Mouse (Mus musculus) T-cell, adult 2 months (primary cell): ENCODE results near the gene Hils1.
"Not testable (repeated sequence)": the region's sequence is repeated elsewhere in the genome, so short reads cannot be mapped to it uniquely, and the experiment has no call there.

Experiments used
- DNase-seq: peaks from one replicate; pipeline ENCODE4 v3.0.0; 2022; ENCODE audit warnings: low spot score

The Hils1 gene

GRCm38 (mm10) chr11:94955103-94955502 is 12.3 kb upstream of the Hils1 start:
- no peak for DNase-seq

GRCm38 (mm10) chr11:94957693-94958064 is 9.7 kb upstream of the Hils1 start:
- no peak for DNase-seq

GRCm38 (mm10) chr11:94958065-94958858 is 9.1 kb upstream of the Hils1 start:
- DNase-seq = no peak

DNA sequence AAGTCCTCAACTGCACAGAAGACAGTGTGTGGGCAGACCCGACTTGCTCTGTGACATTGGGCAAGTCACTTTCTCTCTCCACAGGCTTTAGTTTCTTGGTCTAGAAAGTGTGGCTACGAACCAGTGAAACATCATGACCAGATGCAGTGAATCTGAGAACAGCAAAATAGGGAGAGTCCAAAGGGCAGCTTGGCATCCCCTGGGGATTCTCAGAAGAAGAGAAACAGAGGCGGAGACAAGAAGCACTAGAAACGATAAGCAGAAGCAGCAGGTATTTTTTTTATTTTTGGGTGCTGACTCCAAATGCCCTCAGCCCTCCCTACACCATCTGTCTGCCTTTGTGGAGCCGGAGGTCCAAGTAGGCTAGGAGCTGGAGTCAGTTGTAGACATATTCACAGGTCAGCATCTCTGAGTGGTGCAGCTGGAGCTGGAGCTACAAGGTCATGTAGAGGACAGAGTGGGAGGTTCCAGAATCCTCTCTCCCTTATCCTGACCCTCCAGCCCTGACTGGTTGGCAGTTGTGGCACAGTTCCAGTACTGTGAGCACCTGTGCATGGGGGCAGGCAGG is 4.8 kb upstream of the Hils1 start:
- DNase-seq = no peak

DNA sequence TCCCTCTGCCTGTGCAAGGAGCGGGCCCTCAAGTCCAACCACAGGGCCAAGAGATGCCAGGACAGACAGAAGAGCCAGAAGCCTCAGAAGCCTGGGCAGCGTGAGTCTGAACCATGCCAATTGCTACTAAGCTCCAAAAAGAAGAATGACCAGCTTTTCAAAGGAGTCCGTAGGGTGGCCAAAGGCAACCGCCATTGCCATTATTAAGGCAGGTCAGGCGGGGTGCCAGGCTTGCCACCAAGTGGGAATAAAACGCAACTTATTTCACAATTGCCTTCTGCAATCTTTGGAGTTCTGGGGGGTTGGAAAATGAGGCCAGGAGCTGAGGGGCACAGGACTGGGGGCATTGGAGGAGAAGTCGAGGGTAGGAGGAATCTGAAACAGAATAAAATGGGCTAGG is 794 bp downstream of the Hils1 start:
- no peak for DNase-seq

GRCm38 (mm10) chr11:94969709-94970108 is 2.3 kb downstream of the Hils1 start:
- DNase-seq = not testable (repeated sequence)

DNA sequence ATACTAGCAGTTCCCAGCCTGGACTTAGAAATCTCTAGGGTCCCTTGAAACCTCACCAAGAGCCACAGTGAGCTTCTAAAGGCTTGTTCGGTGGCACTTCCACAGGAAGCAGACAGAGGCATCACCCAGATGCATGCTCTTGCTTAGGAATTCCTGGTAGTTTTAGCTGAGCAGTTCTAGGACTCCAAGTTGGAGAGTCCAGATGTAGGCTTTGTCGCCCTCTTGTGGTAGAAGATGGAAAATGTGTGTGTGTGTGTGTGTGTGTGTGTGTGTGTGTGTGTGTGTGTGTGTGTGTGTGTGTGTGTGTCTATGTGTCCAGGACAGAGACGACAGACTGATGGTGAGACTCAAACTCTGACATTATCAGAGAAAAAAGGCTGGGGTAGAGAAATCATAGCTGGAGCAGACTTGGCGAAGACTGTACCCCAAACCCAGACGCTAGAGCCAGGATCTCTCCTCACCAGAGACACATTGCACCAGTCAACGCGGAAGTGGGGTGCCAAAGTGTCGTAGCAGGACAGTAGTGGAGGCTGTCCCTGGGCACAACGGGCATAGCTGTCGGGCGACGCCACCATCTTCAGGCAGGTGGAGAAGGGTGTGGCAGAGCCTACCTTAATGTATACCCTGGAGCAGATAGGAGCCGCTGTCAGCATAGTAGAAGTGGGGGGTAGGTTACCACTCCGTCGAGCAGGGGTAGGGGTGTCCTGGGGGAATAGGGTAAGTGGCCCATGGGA is 3.0 kb downstream of the Hils1 start:
- peak; percentile 48 for DNase-seq

- no peak for DNase-seq
Measured at GRCm38 (mm10) chr11:94971895-94972615, 4.7 kb downstream of the Hils1 start.

- DNase-seq = no peak
Measured at GRCm38 (mm10) chr11:94972887-94973286, 5.5 kb downstream of the Hils1 start.

DNA sequence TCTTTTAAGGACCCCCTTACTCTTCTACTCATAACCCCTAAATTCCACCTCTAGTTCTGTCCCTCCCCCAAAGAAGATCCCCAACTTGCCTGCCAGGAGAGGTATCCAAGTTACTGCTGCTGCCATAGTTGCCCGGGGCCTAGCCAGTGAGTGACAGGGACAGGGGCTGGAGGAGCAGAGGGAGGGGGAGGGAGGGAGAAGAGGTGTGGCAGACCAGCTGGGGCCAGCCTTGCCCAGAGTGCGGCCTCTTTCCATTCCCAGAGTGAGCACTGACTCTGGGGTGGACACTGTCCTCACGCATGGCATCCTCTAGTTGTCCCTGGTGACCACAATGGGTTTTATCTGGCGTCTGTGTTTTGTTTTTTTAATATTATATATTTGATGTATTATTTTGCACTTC is 5.9 kb downstream of the Hils1 start:
- DNase-seq = no peak

- DNase-seq = no peak
Measured at GRCm38 (mm10) chr11:94974951-94975350, 7.6 kb downstream of the Hils1 start.

- DNase-seq = no peak
Measured at GRCm38 (mm10) chr11:94976199-94976598, 8.8 kb downstream of the Hils1 start, which contains the start of gene Sgca. Gene Sgca (minus strand): TSS chr11:94976327.

DNA sequence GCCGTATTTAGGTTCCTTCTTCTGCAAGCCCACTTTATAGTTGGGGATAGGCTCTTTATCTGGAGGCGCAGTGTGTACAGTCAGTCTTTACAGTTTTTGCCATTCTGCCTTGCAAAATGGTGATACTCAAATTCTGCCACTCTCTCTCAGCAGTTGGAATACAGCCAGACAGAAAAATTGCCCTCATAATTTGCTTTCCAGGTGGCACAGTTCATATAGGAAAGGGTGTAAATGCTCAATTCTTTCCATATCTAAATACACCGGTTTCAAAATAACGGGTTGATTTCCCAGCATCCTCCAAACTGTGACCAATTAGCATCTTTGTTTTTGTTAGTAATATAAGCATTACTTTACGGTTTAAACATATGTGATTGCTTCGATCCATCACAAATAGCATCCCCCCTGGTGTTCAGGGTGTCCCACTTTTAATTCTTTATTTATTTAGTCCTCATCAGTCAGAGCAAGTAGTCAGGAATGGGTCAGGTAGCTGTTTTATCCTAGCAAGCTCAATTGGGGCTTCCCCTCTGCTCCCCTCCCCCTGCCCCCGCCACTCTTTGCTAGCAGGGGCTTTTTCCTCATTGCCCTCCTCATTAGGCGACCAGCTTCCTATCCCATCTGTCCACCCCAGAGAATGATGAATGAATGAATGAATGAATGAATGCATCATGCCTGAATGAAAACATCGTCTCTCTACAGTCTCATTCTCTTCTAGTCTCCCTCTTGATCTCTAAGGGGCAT is 11.0 kb downstream of the Hils1 start:
- no peak for DNase-seq

GRCm38 (mm10) chr11:94978947-94979346 is 11.6 kb downstream of the Hils1 start:
- peak; percentile 93 for DNase-seq

DNA sequence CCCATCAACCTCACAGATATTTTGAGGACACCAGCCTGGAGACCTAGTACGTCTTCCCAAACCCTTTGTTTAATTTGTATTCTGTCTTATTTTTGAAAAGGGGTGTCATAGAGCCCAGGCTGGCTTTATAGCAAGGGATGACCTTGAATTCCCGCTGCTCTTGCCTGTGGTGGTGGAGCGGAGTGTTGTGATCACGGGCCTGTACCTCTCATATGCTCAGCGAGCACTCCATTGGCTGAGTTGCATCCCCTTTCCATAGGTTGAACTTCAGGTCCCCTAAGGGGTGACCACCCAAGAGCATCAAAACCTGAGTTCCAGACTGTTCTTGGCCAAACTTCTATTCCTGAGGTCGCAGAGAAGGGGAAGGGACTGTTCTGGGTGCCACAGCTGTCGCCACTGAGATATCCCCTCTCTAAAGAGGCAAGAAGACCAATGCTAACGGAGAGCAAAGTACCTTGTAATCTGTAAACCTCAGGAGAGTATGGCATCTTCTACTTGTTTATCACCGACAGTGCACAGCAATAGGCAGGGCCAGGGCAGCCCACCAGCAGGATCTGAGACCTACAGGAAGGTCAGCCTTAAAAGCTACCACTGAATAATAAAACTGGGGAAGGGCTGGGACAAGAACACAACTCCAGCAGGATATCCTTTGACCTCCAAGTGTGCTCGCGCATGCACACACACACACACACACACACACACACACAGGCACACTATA is 12.2 kb downstream of the Hils1 start:
- no peak for DNase-seq

DNA sequence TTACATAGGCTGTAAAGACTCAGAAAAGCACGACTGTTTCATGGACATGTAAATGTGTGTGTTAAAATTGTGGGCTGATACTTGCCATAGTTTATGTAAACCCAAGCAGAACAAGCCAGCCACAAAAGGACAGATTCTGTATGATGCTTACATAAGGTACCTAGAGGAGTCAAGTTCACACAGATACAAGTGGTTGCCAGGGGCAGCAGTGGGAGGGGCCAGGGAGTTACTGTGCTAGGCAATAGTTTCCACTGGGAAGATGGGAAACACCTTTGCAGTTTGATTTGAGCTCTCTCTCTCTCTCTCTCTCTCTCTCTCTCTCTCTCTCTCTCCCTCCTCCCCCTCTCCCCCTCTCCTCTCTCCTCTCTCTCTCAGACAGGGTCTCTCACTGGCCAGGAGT is 17.7 kb downstream of the Hils1 start:
- DNase-seq = no peak

DNA sequence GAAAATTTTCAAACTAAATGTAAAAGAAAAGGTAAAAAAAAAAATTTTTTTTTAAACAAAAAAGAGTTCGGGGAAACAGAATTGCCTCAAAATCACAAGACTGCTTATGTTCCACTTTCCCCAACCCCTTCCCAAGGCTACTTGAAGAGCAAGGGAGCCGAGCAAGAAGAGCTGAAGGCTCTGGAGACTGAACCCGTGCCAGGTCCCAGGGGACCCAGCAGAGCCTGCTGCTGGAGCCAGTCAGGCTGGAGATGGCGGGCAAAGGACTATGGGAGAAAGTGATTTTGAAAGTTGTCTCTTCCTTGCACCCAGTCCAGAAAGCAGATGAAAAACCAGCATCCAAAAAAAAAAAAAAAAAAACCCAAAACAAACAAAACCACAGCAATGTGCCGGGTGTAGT is 18.4 kb downstream of the Hils1 start:
- no peak for DNase-seq

- no peak for DNase-seq
Measured at GRCm38 (mm10) chr11:94986435-94986834, 19.0 kb downstream of the Hils1 start.

DNA sequence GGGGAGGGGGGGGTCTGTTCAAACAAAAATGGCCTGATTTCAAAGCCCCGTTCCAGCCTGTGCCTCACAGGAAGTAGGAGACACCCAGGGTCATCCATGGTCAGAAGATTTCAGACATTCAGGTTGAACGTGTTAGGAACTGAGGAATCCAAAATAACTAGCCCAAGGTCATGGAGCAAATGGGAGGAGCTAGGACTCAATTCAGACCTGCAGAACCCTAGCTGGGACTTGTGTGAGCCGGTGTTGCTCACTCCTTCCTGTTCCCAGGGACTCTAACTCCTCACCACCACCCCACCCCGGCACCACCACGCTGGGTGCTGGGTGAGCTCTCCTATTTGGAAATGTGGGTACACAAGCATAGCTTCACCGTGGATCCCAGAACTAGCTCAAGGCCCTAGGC is 19.9 kb downstream of the Hils1 start:
- no peak for DNase-seq

DNA sequence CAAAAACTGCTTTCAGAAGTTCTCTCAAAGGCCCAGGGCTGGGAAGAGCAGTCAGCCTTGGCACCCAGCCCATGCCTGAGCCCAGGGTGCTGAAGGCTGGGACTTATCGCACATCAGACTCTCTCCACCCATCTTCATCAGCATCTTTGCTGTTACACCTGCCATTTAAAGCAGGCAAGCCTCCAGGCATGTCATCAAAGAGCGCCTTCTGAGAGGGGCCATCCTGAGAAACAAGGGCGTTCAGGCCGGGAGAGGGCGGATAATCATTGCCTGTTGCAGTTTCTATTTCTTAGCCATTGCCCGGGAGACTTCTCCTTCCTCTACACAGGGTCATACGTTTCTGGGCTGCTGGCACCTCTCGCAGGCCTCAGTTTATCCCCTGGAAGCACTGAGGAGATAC is 20.5 kb downstream of the Hils1 start:
- no peak for DNase-seq
